Comparison of ENCODE assay signal across 15 mouse cellular contexts in genomic region chr11:104582630-104583364, GRCm38 (mm10). TPM values are rescaled to one million over a fixed set of nuclear protein-coding genes. Genes with fewer than 3 reads are reported as not detected.
A peak's percentile ranks its signal among the peaks of the same experiment; 100 is the strongest.
DNase-seq lines count a peak whose midpoint lies in the region; ATAC-seq and TF ChIP-seq lines count a peak whose summit lies in the region.
"Had no signal": no experiment of that assay in that cellular context is flagged by ENCODE, and none has a peak within 500 bp of the region (broad histone marks: within the 10 kb centered on the region; RNA-seq: fewer than 3 reads in every experiment).

No protein-coding gene starts in this region.

- no peaks in the 10 kb centered on the region for H3K9me3 ChIP-seq in forebrain, embryonic 11.5 days (ENCODE audit: control insufficient read depth, low read length)
- no peaks in the 10 kb centered on the region for H3K9me3 ChIP-seq in forebrain, embryonic 14.5 days (replicated peaks; ENCODE audit: control insufficient read depth, low read length)
- H3K9me3 ChIP-seq in lung, embryonic 16.5 days (ENCODE audit: control insufficient read depth, low read length) = no peaks in the 10 kb centered on the region
- H3K9me3 ChIP-seq: embryonic facial prominence, embryonic 15.5 days; liver, embryonic 15.5 days had no signal

- no peak for TF ChIP-seq POLR2A in lung, adult 2 months (IDR thresholded peaks at IDR 0.05; ENCODE audit: borderline replicate concordance, extremely low read depth, low read depth, low read length)

- H3K27me3 ChIP-seq in forebrain, embryonic 11.5 days (ENCODE audit: control insufficient read depth, insufficient read depth, low read length) = no peaks in the 10 kb centered on the region
- no peaks in the 10 kb centered on the region for H3K27me3 ChIP-seq in forebrain, embryonic 14.5 days (replicated peaks; ENCODE audit: control insufficient read depth, insufficient read depth, low read length)
- H3K27me3 ChIP-seq in lung, embryonic 16.5 days (ENCODE audit: control insufficient read depth, insufficient read depth, low read depth, low read length) = no peaks in the 10 kb centered on the region
- H3K27me3 ChIP-seq: embryonic facial prominence, embryonic 15.5 days; forebrain, embryonic 13.5 days had no signal

- ATAC-seq in forebrain, embryonic 11.5 days (replicated peaks; ENCODE audit: low FRiP score) = no peak
- ATAC-seq in forebrain, embryonic 14.5 days = no peak
- ATAC-seq in lung, embryonic 16.5 days (ENCODE audit: low read depth) = no peak
- ATAC-seq: forebrain, embryonic 13.5 days; midbrain, embryonic 16.5 days had no signal

- DNase-seq in forebrain, embryonic 11.5 days (ENCODE audit: low spot score) = peak; percentile 20
- no peak for DNase-seq in forebrain, embryonic 14.5 days (ENCODE audit: low spot score)
- DNase-seq in lung, adult 2 months = no peak
- DNase-seq in c-Kit-positive CD71-negative TER-119-negative erythroid progenitor cells, embryonic 14.5 days (ENCODE audit: low read depth) = peak; percentile 37
- DNase-seq in naive thymus-derived CD4-positive, alpha-beta T cell, adult 2 months (ENCODE audit: low read depth) = peak; percentile 60
- DNase-seq in adrenal gland, postnatal 36 days = no peak
- DNase-seq in thymus, postnatal 4 days = no peak
- DNase-seq: adrenal gland, postnatal 25 days; kidney, postnatal 10 days; lung, postnatal 4 days had no signal

- H3K27ac ChIP-seq in forebrain, embryonic 11.5 days (ENCODE audit: low read depth, low read length) = no peak overlapping the region
- H3K27ac ChIP-seq in forebrain, embryonic 14.5 days (ENCODE audit: low read depth, low read length) = no peak overlapping the region
- 0 out of 2 replicates have a peak overlapping the region, but pooled peaks have one; percentile 3 for H3K27ac ChIP-seq in lung, embryonic 16.5 days (ENCODE audit: low read length)
- H3K27ac ChIP-seq: embryonic facial prominence, embryonic 15.5 days; forebrain, embryonic 13.5 days; liver, embryonic 15.5 days had no signal

- no peaks in the 10 kb centered on the region for H3K4me1 ChIP-seq in forebrain, embryonic 11.5 days (replicated peaks; ENCODE audit: control insufficient read depth, insufficient read depth, low read length)
- H3K4me1 ChIP-seq in forebrain, embryonic 14.5 days (ENCODE audit: control insufficient read depth, insufficient read depth, low read length) = no peaks in the 10 kb centered on the region
- peaks cover 8% of the 10 kb centered on the region for H3K4me1 ChIP-seq in lung, embryonic 16.5 days (replicated peaks; ENCODE audit: control insufficient read depth, insufficient read depth, low read length)
- H3K4me1 ChIP-seq in lung, adult 2 months (ENCODE audit: control insufficient read depth, insufficient read depth, low read length) = peaks cover 9% of the 10 kb centered on the region
- H3K4me1 ChIP-seq: forebrain, embryonic 13.5 days; liver, embryonic 15.5 days had no signal

- no peak overlapping the region for H3K4me3 ChIP-seq in forebrain, embryonic 11.5 days (ENCODE audit: low read depth, low read length)
- no peak overlapping the region for H3K4me3 ChIP-seq in forebrain, embryonic 14.5 days (ENCODE audit: low read depth, low read length)
- no peak overlapping the region for H3K4me3 ChIP-seq in lung, embryonic 16.5 days (ENCODE audit: low read length)
- H3K4me3 ChIP-seq in lung, adult 2 months (replicated peaks; ENCODE audit: extremely low read depth, low read depth, low read length) = no peak overlapping the region
- H3K4me3 ChIP-seq: embryonic facial prominence, embryonic 15.5 days; forebrain, embryonic 13.5 days; liver, embryonic 15.5 days had no signal

- 65% methylated on average over 13 of the region's 13 CpGs for WGBS in forebrain, embryonic 11.5 days
- WGBS in forebrain, embryonic 14.5 days = 63% methylated on average over 13 of the region's 13 CpGs
- WGBS in lung, embryonic 16.5 days = 53% methylated on average over 13 of the region's 13 CpGs
- 56% methylated on average over 13 of the region's 13 CpGs for WGBS in lung, adult 2 months

- H3K36me3 ChIP-seq in forebrain, embryonic 11.5 days (ENCODE audit: control insufficient read depth, insufficient read depth, low read length) = no peaks in the 10 kb centered on the region
- H3K36me3 ChIP-seq in forebrain, embryonic 14.5 days (ENCODE audit: control insufficient read depth, insufficient read depth, low read length) = no peaks in the 10 kb centered on the region
- no peaks in the 10 kb centered on the region for H3K36me3 ChIP-seq in lung, embryonic 16.5 days (ENCODE audit: control insufficient read depth, insufficient read depth, low read length)
- H3K36me3 ChIP-seq: embryonic facial prominence, embryonic 15.5 days; liver, embryonic 15.5 days had no signal

- H3K4me2 ChIP-seq in forebrain, embryonic 11.5 days (ENCODE audit: low read depth, low read length, severe bottlenecking) = no peak overlapping the region
- H3K4me2 ChIP-seq in forebrain, embryonic 14.5 days (ENCODE audit: low read length) = no peak overlapping the region
- no peak overlapping the region for H3K4me2 ChIP-seq in lung, embryonic 16.5 days (ENCODE audit: low read depth, low read length)
- H3K4me2 ChIP-seq: forebrain, embryonic 13.5 days; liver, embryonic 15.5 days had no signal

- H3K9ac ChIP-seq in forebrain, embryonic 11.5 days (ENCODE audit: low read length) = no peak overlapping the region
- no peak overlapping the region for H3K9ac ChIP-seq in forebrain, embryonic 14.5 days (ENCODE audit: low read length)
- no peak overlapping the region for H3K9ac ChIP-seq in lung, embryonic 16.5 days (ENCODE audit: low read length)
- H3K9ac ChIP-seq: embryonic facial prominence, embryonic 15.5 days; forebrain, embryonic 13.5 days; liver, embryonic 15.5 days had no signal

- TF ChIP-seq CTCF in lung, adult 2 months (IDR thresholded peaks at IDR 0.05; ENCODE audit: insufficient read depth, low read length) = no peak

RNA-seq across cellular contexts. Expression of gene Itgb3, which starts 25.0 kb away (rescaled TPM):
- polyA plus RNA-seq in forebrain, embryonic 11.5 days (2014; fragmentation: Nextera tagmentation; extraction: Ambion mirVana) = 0.98 and 1.1 TPM in 2 replicates
- 0.24 and 0.27 TPM in 2 replicates for polyA plus RNA-seq in forebrain, embryonic 14.5 days (2014; fragmentation: Nextera tagmentation; extraction: Ambion mirVana)
- 4.5 and 4.6 TPM in 2 replicates for polyA plus RNA-seq in lung, embryonic 16.5 days (2015; fragmentation: Nextera tagmentation; extraction: Ambion mirVana)
- polyA plus RNA-seq in lung, adult 2 months (2012; rRNA removed) = 9.3 and 16.2 TPM in 2 replicates
- 10 to 100 TPM in 1 of 2 experiments, 1 to 10 TPM in 1; 5.1 to 18.0 TPM for total RNA-seq in adrenal gland, postnatal 36 days (2021)

RNA-seq across cellular contexts. Expression of gene Myl4, which starts 32.3 kb away (rescaled TPM):
- polyA plus RNA-seq in forebrain, embryonic 11.5 days (2014; fragmentation: Nextera tagmentation; extraction: Ambion mirVana) = 0.44 and 0.84 TPM in 2 replicates
- 1.7 and 3.0 TPM in 2 replicates for polyA plus RNA-seq in forebrain, embryonic 14.5 days (2014; fragmentation: Nextera tagmentation; extraction: Ambion mirVana)
- 90.2 and 115 TPM in 2 replicates for polyA plus RNA-seq in lung, embryonic 16.5 days (2015; fragmentation: Nextera tagmentation; extraction: Ambion mirVana)
- polyA plus RNA-seq in lung, adult 2 months (2012; rRNA removed) = 131 and 184 TPM in 2 replicates
- 1 to 10 TPM; 3.1 to 3.4 TPM for total RNA-seq in adrenal gland, postnatal 36 days (2021)

RNA-seq across cellular contexts. Expression of gene Cdc27, which starts 32.4 kb away (rescaled TPM):
- polyA plus RNA-seq in forebrain, embryonic 11.5 days (2014; fragmentation: Nextera tagmentation; extraction: Ambion mirVana) = 56.4 and 62.7 TPM in 2 replicates
- polyA plus RNA-seq in forebrain, embryonic 14.5 days (2014; fragmentation: Nextera tagmentation; extraction: Ambion mirVana) = 50.2 and 50.4 TPM in 2 replicates
- 36.2 and 37.8 TPM in 2 replicates for polyA plus RNA-seq in lung, embryonic 16.5 days (2015; fragmentation: Nextera tagmentation; extraction: Ambion mirVana)
- 3.4 and 6.9 TPM in 2 replicates for polyA plus RNA-seq in lung, adult 2 months (2012; rRNA removed)
- 10 to 100 TPM; 63.3 to 71.5 TPM for total RNA-seq in adrenal gland, postnatal 36 days (2021)

Comparison
In these comparisons a context has a peak if more than half of its experiments do, and no peak if none do; other contexts are left out.
1. DNase-seq: peak in forebrain, embryonic 11.5 days (single experiment), c-Kit-positive CD71-negative TER-119-negative erythroid progenitor cells, embryonic 14.5 days (single experiment) and naive thymus-derived CD4-positive, alpha-beta T cell, adult 2 months (single experiment); none in forebrain, embryonic 14.5 days (single experiment), lung, adult 2 months (single experiment), adrenal gland, postnatal 36 days (0 of 2) and thymus, postnatal 4 days (single experiment).
2. RNA of gene Myl4, which starts 32.3 kb away (polyA plus RNA-seq): 131 to 184 TPM in lung, adult 2 months and 90.2 to 115 TPM in lung, embryonic 16.5 days; 1.7 to 3.0 TPM in forebrain, embryonic 14.5 days and 0.44 to 0.84 TPM in forebrain, embryonic 11.5 days; every median in the first group is over 10 times any median in the second.